Mouse (Mus musculus): Measurements from ENCODE around the gene Gm10944. TPM values are rescaled to one million over a fixed set of nuclear protein-coding genes. Genes with fewer than 3 reads are reported as not detected.

Gene Gm10944
- not detected in 2 replicates for polyA plus RNA-seq (2015; fragmentation: Nextera tagmentation; extraction: Ambion mirVana)

GRCm38 (mm10) chr10:10681048-10681447, at the start of gene Gm10944:
TSS of gene Gm10944 (plus strand) at chr10:10681348.
- no peak within 1 kb of the TSS for H3K9ac ChIP-seq (replicated peaks)
- 100% methylated on average over 1 of the region's 1 CpGs for WGBS
- H3K4me1 ChIP-seq (replicated peaks) = no peaks in the 10 kb centered on the region
- ATAC-seq = no peak
- no peaks in the 10 kb centered on the region for H3K27me3 ChIP-seq
- no peak within 1 kb of the TSS for H3K27ac ChIP-seq
- no peak within 1 kb of the TSS for H3K4me2 ChIP-seq (replicated peaks)
- H3K4me3 ChIP-seq (replicated peaks) = no peak within 1 kb of the TSS
- H3K36me3 ChIP-seq = no peaks in the 10 kb centered on the region
- H3K9me3 ChIP-seq = no peaks in the 10 kb centered on the region

- no peak for ATAC-seq
- Histone ChIP-seq H3K4me1 (replicated peaks) (no peaks in the 10 kb centered on the region), H3K4me2 (replicated peaks) (no peak overlapping the region), H3K9ac (replicated peaks) (no peak overlapping the region), H3K4me3 (replicated peaks) (no peak overlapping the region), H3K9me3 (no peaks in the 10 kb centered on the region), H3K27me3 (no peaks in the 10 kb centered on the region), H3K36me3 (no peaks in the 10 kb centered on the region), H3K27ac (no peak overlapping the region)
Measured at GRCm38 (mm10) chr10:10655991-10656390, 25.2 kb upstream of the Gm10944 start.

GRCm38 (mm10) chr10:10656621-10657020, 24.5 kb upstream of the Gm10944 start:
- 79% methylated on average over 4 of the region's 4 CpGs for WGBS

GRCm38 (mm10) chr10:10659161-10659560, 22.0 kb upstream of the Gm10944 start:
- H3K36me3 ChIP-seq = no peaks in the 10 kb centered on the region
- no peak for ATAC-seq
- H3K4me3 ChIP-seq (replicated peaks) = no peak overlapping the region
- no peaks in the 10 kb centered on the region for H3K27me3 ChIP-seq
- whole genome bisulfite sequencing = 86% methylated on average over 3 of the region's 3 CpGs
- no peaks in the 10 kb centered on the region for H3K4me1 ChIP-seq (replicated peaks)
- H3K9ac ChIP-seq (replicated peaks) = no peak overlapping the region
- no peaks in the 10 kb centered on the region for H3K9me3 ChIP-seq
- H3K4me2 ChIP-seq (replicated peaks) = no peak overlapping the region
- no peak overlapping the region for H3K27ac ChIP-seq

More at GRCm38 (mm10) chr10:10656621-10657020, 24.5 kb upstream of the Gm10944 start:
- Histone ChIP-seq H3K9ac (replicated peaks) (no peak overlapping the region), H3K4me3 (replicated peaks) (no peak overlapping the region), H3K4me1 (replicated peaks) (no peaks in the 10 kb centered on the region), H3K36me3 (no peaks in the 10 kb centered on the region), H3K27ac (no peak overlapping the region), H3K9me3 (no peaks in the 10 kb centered on the region), H3K27me3 (no peaks in the 10 kb centered on the region), H3K4me2 (replicated peaks) (no peak overlapping the region)
- no peak for ATAC-seq

- no peak overlapping the region for H3K4me3 ChIP-seq (replicated peaks)
- H3K27ac ChIP-seq = no peak overlapping the region
- H3K4me1 ChIP-seq (replicated peaks) = no peaks in the 10 kb centered on the region
- H3K9me3 ChIP-seq = no peaks in the 10 kb centered on the region
- H3K36me3 ChIP-seq = no peaks in the 10 kb centered on the region
- H3K27me3 ChIP-seq = no peaks in the 10 kb centered on the region
- H3K4me2 ChIP-seq (replicated peaks) = no peak overlapping the region
- ATAC-seq = no peak
- no peak overlapping the region for H3K9ac ChIP-seq (replicated peaks)
- 68% methylated on average over 3 of the region's 3 CpGs for WGBS
Measured at GRCm38 (mm10) chr10:10659976-10660375, 21.2 kb upstream of the Gm10944 start.

GRCm38 (mm10) chr10:10688907-10689667, 7.9 kb downstream of the Gm10944 start:
- peak; percentile 86 for ATAC-seq
- Histone ChIP-seq H3K9ac (replicated peaks) (peak overlapping the region; percentile 71), H3K9me3 (no peaks in the 10 kb centered on the region), H3K27me3 (peaks cover 2% of the 10 kb centered on the region; the same call in 1 of the 2 replicates), H3K36me3 (no peaks in the 10 kb centered on the region), H3K4me3 (replicated peaks) (peak overlapping the region; percentile 57), H3K27ac (no peak overlapping the region), H3K4me1 (replicated peaks) (peaks cover 14% of the 10 kb centered on the region), H3K4me2 (replicated peaks) (peak overlapping the region; percentile 97)
- 1% methylated on average over 35 of the region's 35 CpGs for WGBS

GRCm38 (mm10) chr10:10689668-10690223, 8.6 kb downstream of the Gm10944 start:
- ATAC-seq = peak; percentile 53
- 7% methylated on average over 11 of the region's 11 CpGs for WGBS

GRCm38 (mm10) chr10:10697497-10697896, 16.3 kb downstream of the Gm10944 start:
- Histone ChIP-seq H3K4me3 (replicated peaks) (no peak overlapping the region), H3K4me1 (replicated peaks) (no peaks in the 10 kb centered on the region), H3K27ac (no peak overlapping the region), H3K4me2 (replicated peaks) (no peak overlapping the region), H3K27me3 (no peaks in the 10 kb centered on the region), H3K36me3 (no peaks in the 10 kb centered on the region), H3K9me3 (no peaks in the 10 kb centered on the region), H3K9ac (replicated peaks) (no peak overlapping the region)
- ATAC-seq = no peak
- 78% methylated on average over 6 of the region's 6 CpGs for WGBS

More at GRCm38 (mm10) chr10:10689668-10690223, 8.6 kb downstream of the Gm10944 start:
- Histone ChIP-seq H3K27ac (no peak overlapping the region), H3K4me3 (replicated peaks) (peak overlapping the region; percentile 57), H3K9ac (replicated peaks) (peak overlapping the region; percentile 71), H3K9me3 (no peaks in the 10 kb centered on the region), H3K27me3 (peaks cover 2% of the 10 kb centered on the region; the same call in 1 of the 2 replicates), H3K4me2 (replicated peaks) (peak overlapping the region; percentile 97), H3K36me3 (no peaks in the 10 kb centered on the region), H3K4me1 (replicated peaks) (peaks cover 14% of the 10 kb centered on the region)

GRCm38 (mm10) chr10:10700903-10701302, 19.8 kb downstream of the Gm10944 start:
- 70% methylated on average over 1 of the region's 1 CpGs for WGBS
- Histone ChIP-seq H3K36me3 (no peaks in the 10 kb centered on the region), H3K4me1 (replicated peaks) (no peaks in the 10 kb centered on the region), H3K27ac (no peak overlapping the region), H3K4me3 (replicated peaks) (no peak overlapping the region), H3K9ac (replicated peaks) (no peak overlapping the region), H3K27me3 (no peaks in the 10 kb centered on the region), H3K4me2 (replicated peaks) (no peak overlapping the region), H3K9me3 (no peaks in the 10 kb centered on the region)
- ATAC-seq = no peak

GRCm38 (mm10) chr10:10701326-10701725, 20.2 kb downstream of the Gm10944 start:
- Histone ChIP-seq H3K4me3 (replicated peaks) (no peak overlapping the region), H3K36me3 (no peaks in the 10 kb centered on the region), H3K4me1 (replicated peaks) (no peaks in the 10 kb centered on the region), H3K9ac (replicated peaks) (no peak overlapping the region), H3K4me2 (replicated peaks) (no peak overlapping the region), H3K27me3 (no peaks in the 10 kb centered on the region), H3K27ac (no peak overlapping the region), H3K9me3 (no peaks in the 10 kb centered on the region)
- no peak for ATAC-seq
- 91% methylated on average over 1 of the region's 1 CpGs for WGBS

- H3K4me2 ChIP-seq (replicated peaks) = no peak overlapping the region
- H3K27ac ChIP-seq = no peak overlapping the region
- no peaks in the 10 kb centered on the region for H3K9me3 ChIP-seq
- 80% methylated on average over 1 of the region's 1 CpGs for WGBS
- no peaks in the 10 kb centered on the region for H3K4me1 ChIP-seq (replicated peaks)
- H3K27me3 ChIP-seq = no peaks in the 10 kb centered on the region
- H3K4me3 ChIP-seq (replicated peaks) = no peak overlapping the region
- no peak overlapping the region for H3K9ac ChIP-seq (replicated peaks)
- no peaks in the 10 kb centered on the region for H3K36me3 ChIP-seq
- no peak for ATAC-seq
Measured at GRCm38 (mm10) chr10:10708031-10708430, 26.9 kb downstream of the Gm10944 start.

GRCm38 (mm10) chr10:10710359-10710758, 29.2 kb downstream of the Gm10944 start:
- H3K36me3 ChIP-seq = no peaks in the 10 kb centered on the region
- H3K4me3 ChIP-seq (replicated peaks) = no peak overlapping the region
- no peak for ATAC-seq
- H3K9me3 ChIP-seq = no peaks in the 10 kb centered on the region
- H3K27me3 ChIP-seq = no peaks in the 10 kb centered on the region
- no peak overlapping the region for H3K27ac ChIP-seq
- H3K4me1 ChIP-seq (replicated peaks) = no peaks in the 10 kb centered on the region
- H3K4me2 ChIP-seq (replicated peaks) = no peak overlapping the region
- H3K9ac ChIP-seq (replicated peaks) = no peak overlapping the region
- 92% methylated on average over 2 of the region's 2 CpGs for WGBS
